Mouse (Mus musculus) intestine, embryonic 16.5 days (tissue): ENCODE results near the gene Uhrf1. TPM values are rescaled to one million over a fixed set of nuclear protein-coding genes. Genes with fewer than 3 reads are reported as not detected.

Source experiments
- ATAC-seq: fragments of 200-750 bp; cut with Nextera tagmentation; 2 replicates; pipeline ENCODE4 v1.8.0; 2017; ENCODE audit warnings: moderate TSS enrichment, moderate library complexity
- H3K27ac ChIP-seq: fragments of 300-500 bp; sonication (generic); 2 replicates; pipeline ENCODE4 v1.5.1; 2014; ENCODE audit warnings: mild to moderate bottlenecking, low read length
- H3K27me3 ChIP-seq: fragments of 300-500 bp; sonication (generic); replicated peaks from 2 replicates; pipeline ENCODE4 v1.6.1; 2014; ENCODE audit warnings: low read length, control low read depth, mixed read lengths; ENCODE audit not compliant: control insufficient read depth, insufficient read depth
- H3K36me3 ChIP-seq: fragments of 300-500 bp; sonication (generic); 2 replicates; pipeline ENCODE4 v1.6.1; 2014; ENCODE audit warnings: low read length, control low read depth; ENCODE audit not compliant: control insufficient read depth, insufficient read depth
- H3K4me1 ChIP-seq: fragments of 300-500 bp; sonication (generic); 2 replicates; pipeline ENCODE4 v1.6.1; 2014; ENCODE audit warnings: low read length, control low read depth, mixed read lengths; ENCODE audit not compliant: control insufficient read depth, insufficient read depth
- H3K4me2 ChIP-seq: fragments of 300-500 bp; sonication (generic); 2 replicates; pipeline ENCODE4 v1.6.1; 2014; ENCODE audit warnings: low read depth, low read length, control low read depth
- H3K4me3 ChIP-seq: fragments of 300-500 bp; sonication (generic); 2 replicates; pipeline ENCODE4 v1.5.1; 2014; ENCODE audit warnings: mild to moderate bottlenecking, low read length
- H3K9ac ChIP-seq: fragments of 300-500 bp; sonication (generic); 2 replicates; pipeline ENCODE4 v1.6.1; 2014; ENCODE audit warnings: low read depth, low read length
- H3K9me3 ChIP-seq: fragments of 300-500 bp; sonication (generic); 2 replicates; pipeline ENCODE4 v1.6.1; 2016; ENCODE audit warnings: low read length, control low read depth; ENCODE audit not compliant: control insufficient read depth
- WGBS: fragments of 180-500 bp; shearing (Covaris S2); extraction: QIAGEN DNeasy Blood & Tissue Kit; methylation state at CpG from one replicate; pipeline ENCODE4 v1.1.7; 2014; 5-methylcytosine and 5-hydroxymethylcytosine counted together
- polyA plus RNA-seq: library from polyadenylated mRNA; unstranded; fragments of >200 nt; fragmentation: Nextera tagmentation; extraction: Ambion mirVana; gene quantifications from 2 replicates; pipeline ENCODE4 v1.2.1, GENCODE M21; 2015

Gene Uhrf1
- polyA plus RNA-seq, 1 experiment from 2014 or later: 114 TPM

DNA sequence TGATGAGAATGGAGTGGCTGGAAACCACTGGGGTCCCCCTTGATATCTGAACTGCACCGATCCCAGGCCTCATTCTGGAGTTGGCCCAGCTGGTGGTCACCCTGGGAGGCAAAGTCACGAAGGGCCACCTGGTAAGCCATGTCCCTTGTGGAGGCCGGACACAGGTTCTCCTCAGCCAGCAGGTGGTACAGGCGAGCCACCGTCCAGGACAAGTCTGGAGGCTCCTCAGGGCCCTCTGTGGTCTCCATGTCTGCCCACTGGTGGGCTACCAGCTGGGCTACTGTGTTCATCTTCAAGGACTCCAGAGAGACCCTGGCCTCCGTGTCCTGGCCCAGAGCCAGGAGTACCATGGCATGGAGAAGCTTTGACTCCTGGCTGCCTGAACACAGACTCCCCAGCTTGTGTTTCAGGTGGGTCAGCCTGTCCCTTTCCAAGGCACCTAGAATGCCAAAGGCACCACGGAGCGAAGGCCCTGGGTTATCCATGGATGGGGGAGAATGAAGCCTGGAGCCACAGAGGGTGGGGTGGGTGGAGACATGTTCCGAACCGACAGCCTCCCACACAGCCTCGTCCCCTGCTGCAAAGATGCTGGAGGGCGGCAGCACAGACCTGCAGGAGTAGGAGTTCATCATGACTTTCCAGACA, 31.4 kb upstream of the Uhrf1 start:
- Histone ChIP-seq H3K9me3 (no peaks in the 10 kb centered on the region), H3K36me3 (peaks cover 15% of the 10 kb centered on the region), H3K9ac (no peak overlapping the region), H3K4me1 (peaks cover 4% of the 10 kb centered on the region; the same call in 1 of the 2 replicates), H3K4me2 (no peak overlapping the region), H3K4me3 (no peak overlapping the region), H3K27ac (no peak overlapping the region), H3K27me3 (no peaks in the 10 kb centered on the region)
- 85% methylated on average over 12 of the region's 12 CpGs for WGBS
- no peak for ATAC-seq

- ATAC-seq: no peak
- Histone ChIP-seq H3K4me1 (peaks cover 10% of the 10 kb centered on the region), H3K9ac (no peak overlapping the region; the same call in 1 of the 2 replicates), H3K27me3 (no peaks in the 10 kb centered on the region), H3K4me3 (no peak overlapping the region), H3K36me3 (peaks cover 15% of the 10 kb centered on the region), H3K27ac (no peak overlapping the region), H3K4me2 (no peak overlapping the region), H3K9me3 (no peaks in the 10 kb centered on the region)
- WGBS: 70% methylated on average over 3 of the region's 3 CpGs
Observed at GRCm38 (mm10) chr17:56272644-56273043, 30.5 kb upstream of the Uhrf1 start.

- no peaks in the 10 kb centered on the region for H3K9me3 ChIP-seq
- H3K4me1 ChIP-seq: peaks cover 16% of the 10 kb centered on the region
- 0 out of 2 replicates have a peak overlapping the region, but pooled peaks have one; percentile 4 for H3K27ac ChIP-seq
- ATAC-seq: no peak
- WGBS: 86% methylated on average over 7 of the region's 7 CpGs
- H3K36me3 ChIP-seq: peaks cover 15% of the 10 kb centered on the region
- peak overlapping the region; percentile 14; the same call in 1 of the 2 replicates for H3K4me2 ChIP-seq
- no peak overlapping the region for H3K9ac ChIP-seq
- no peak overlapping the region for H3K4me3 ChIP-seq
- no peaks in the 10 kb centered on the region for H3K27me3 ChIP-seq
Observed at GRCm38 (mm10) chr17:56273482-56273881, 29.6 kb upstream of the Uhrf1 start.

DNA sequence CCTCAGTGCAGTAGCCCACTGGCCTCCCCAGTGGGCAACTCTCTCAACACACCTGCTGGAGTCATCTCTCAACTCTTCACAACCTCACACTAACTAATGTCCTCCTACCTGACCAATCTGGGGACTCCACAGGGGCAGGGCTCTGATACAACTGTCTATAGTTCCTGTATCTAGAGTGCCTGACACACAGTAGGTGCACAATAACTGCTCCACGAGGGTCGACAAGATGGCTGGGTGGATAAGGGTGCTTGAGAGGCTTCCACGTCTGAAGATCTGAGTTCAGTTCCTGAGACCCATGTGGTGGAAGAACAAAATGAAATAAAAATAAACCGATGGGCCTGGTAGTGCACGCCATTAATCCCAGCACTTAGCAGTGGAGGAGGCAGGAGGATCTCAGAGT, 29.1 kb upstream of the Uhrf1 start:
- ATAC-seq: no peak
- WGBS: 92% methylated on average over 5 of the region's 5 CpGs
- H3K4me3 ChIP-seq: no peak overlapping the region
- H3K27me3 ChIP-seq: no peaks in the 10 kb centered on the region
- H3K27ac ChIP-seq: no peak overlapping the region
- H3K36me3 ChIP-seq: peaks cover 15% of the 10 kb centered on the region
- no peaks in the 10 kb centered on the region for H3K9me3 ChIP-seq
- peak overlapping the region; percentile 14; the same call in 1 of the 2 replicates for H3K4me2 ChIP-seq
- no peak overlapping the region for H3K9ac ChIP-seq
- peaks cover 20% of the 10 kb centered on the region for H3K4me1 ChIP-seq

DNA sequence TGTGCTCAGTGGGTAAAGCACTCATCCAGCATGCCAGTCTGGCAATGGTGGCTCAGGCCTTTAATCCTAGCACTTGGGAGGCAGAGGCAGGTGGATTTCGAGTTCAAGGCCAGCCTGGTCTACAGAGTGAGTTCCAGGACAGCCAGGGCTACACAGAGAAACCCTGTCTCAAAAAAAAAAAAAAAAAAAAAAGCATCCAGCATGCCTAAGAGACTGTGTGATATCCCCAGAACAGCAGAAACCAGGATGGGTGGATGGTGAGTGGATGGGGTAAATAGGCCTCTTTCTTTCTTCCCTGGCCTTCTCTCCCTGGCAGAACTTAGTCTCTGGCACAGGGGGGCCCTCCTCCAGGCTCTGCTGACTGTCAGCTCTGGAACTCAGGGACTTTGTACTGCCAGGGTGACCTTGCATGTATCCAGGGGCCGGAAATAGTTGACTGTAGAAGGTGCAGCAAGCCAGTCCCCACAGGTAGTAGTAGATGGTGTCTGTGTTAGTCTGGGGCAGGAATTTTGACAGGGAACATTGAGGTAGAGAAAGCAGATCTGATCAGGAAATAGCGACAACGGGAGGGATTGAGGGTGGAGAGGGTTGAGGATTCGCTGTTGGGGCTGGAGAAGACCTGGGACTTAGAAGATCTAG, 27.2 kb upstream of the Uhrf1 start:
- 18% methylated on average over 5 of the region's 5 CpGs for WGBS
- peak overlapping the region; percentile 96 for H3K27ac ChIP-seq
- peak; percentile 63 for ATAC-seq

DNA sequence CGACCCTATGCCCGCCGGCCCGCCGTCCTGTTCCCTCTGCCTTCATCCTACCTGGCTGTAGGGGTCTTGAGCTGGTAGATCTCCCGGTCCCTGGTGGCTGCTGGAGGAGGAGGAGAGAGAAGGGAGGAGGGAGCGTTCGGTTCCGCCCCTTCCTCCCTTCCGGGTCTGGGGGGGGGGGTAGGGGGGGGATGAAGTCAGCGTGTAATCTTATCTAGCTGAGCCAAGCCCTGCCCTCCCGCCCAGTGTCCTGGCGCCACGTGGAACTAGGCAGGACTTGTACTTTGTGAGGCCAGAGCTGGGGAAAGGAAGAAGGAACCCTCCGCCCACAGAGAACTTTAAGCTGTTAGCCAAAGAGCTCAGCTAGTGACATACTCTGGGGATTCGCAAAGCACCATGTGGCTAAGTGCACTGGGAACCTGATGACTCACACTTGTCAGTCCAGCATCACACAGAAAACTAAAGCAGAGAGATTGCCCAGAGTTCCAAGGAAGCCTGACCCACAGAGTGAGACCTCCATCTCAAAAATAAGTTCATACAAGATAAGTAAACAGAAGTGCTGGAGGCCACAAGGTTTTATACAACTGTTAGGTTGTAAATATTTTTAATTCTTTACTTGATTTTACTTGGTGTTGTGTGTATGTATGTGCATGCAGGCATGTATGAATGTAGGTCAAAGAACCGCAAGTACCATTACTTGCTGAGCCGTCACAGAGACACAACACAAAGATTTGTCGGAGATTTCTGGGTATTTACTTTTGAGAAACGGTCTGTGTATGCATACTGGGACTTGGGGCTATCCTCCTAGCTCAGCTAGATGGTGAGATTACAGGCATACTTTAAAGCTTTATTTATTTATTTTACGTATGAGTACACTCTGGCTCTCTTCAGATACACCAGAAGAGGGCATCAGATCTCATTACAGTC, 26.2 kb upstream of the Uhrf1 start, which contains the start of gene Ticam1:
Gene Ticam1, minus strand, starts transcription at position 144 of the 924 bp plus-strand sequence.
- peak within 1 kb of the TSS; percentile 69 for H3K4me2 ChIP-seq
- H3K9ac ChIP-seq: peak within 1 kb of the TSS; percentile 87
- peaks cover 33% of the 10 kb centered on the region for H3K4me1 ChIP-seq
- peak; percentile 90 for ATAC-seq
- H3K4me3 ChIP-seq: peak within 1 kb of the TSS; percentile 68
- H3K36me3 ChIP-seq: peaks cover 7% of the 10 kb centered on the region
- peak within 1 kb of the TSS; percentile 96 for H3K27ac ChIP-seq
- H3K27me3 ChIP-seq: no peaks in the 10 kb centered on the region
- WGBS: 3% methylated on average over 17 of the region's 21 CpGs
- no peaks in the 10 kb centered on the region for H3K9me3 ChIP-seq

More for the DNA sequence above, 27.2 kb upstream of the Uhrf1 start:
- Histone ChIP-seq H3K27me3 (no peaks in the 10 kb centered on the region), H3K4me2 (peak overlapping the region; percentile 69), H3K9ac (peak overlapping the region; percentile 87), H3K36me3 (peaks cover 6% of the 10 kb centered on the region), H3K9me3 (no peaks in the 10 kb centered on the region), H3K4me3 (peak overlapping the region; percentile 68), H3K4me1 (peaks cover 28% of the 10 kb centered on the region)

DNA sequence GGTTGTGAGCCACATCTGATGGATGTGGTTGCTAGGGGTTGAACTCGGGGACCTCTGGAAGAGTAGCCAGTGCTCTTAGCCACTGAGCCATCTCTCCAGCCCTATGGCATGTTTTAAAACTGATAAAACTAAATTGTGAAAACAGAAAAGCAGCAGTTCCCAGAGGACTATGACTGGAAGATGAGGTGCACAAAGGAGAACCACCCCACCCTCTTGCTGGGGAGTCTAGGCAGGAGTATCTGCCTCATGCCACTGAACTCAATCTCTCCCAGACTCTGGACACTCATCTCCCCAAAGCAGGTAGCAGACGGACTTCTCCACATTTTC, 25.6 kb upstream of the Uhrf1 start:
- Histone ChIP-seq H3K9ac (peak overlapping the region; percentile 46), H3K9me3 (no peaks in the 10 kb centered on the region), H3K4me1 (peaks cover 33% of the 10 kb centered on the region), H3K4me3 (peak overlapping the region; percentile 68), H3K36me3 (peaks cover 7% of the 10 kb centered on the region), H3K4me2 (peak overlapping the region; percentile 44), H3K27me3 (no peaks in the 10 kb centered on the region), H3K27ac (peak overlapping the region; percentile 95)
- 37% methylated on average over 2 of the region's 2 CpGs for WGBS
- no peak for ATAC-seq

DNA sequence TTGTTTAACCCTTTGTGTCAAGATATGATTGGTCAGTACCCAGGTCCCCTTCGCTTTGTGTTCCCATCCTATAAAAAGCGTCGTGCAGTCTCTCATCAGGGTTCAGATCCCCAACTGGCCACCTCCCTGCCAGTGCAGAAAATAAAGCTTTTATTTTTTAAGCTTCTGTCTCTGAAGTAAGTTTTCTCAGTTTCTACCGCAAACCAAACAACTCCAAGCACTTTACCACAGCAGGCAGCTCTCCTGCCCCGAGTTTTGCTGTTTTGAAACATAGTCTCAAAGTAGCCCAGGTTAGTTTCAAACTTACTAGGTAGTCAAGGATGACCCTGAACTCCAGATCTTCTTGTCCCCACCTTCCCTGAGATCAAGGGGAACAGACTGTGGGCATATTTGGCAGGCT, 24.8 kb upstream of the Uhrf1 start:
- Histone ChIP-seq H3K36me3 (peaks cover 15% of the 10 kb centered on the region), H3K4me1 (peaks cover 33% of the 10 kb centered on the region), H3K27me3 (no peaks in the 10 kb centered on the region), H3K4me3 (no peak overlapping the region), H3K9ac (peak overlapping the region; percentile 36; the same call in 1 of the 2 replicates), H3K27ac (peak overlapping the region; percentile 95), H3K4me2 (peak overlapping the region; percentile 14; the same call in 1 of the 2 replicates), H3K9me3 (no peaks in the 10 kb centered on the region)
- WGBS: 67% methylated on average over 5 of the region's 5 CpGs
- ATAC-seq: no peak
